Mouse (Mus musculus): ENCODE data around the gene Vrk1.

- no peak for TF ChIP-seq CTCF (IDR thresholded peaks at IDR 0.05; ENCODE audit: borderline replicate concordance, control insufficient read depth, extremely low read depth, insufficient read depth, low read length, poor library complexity)
- no peak for TF ChIP-seq POLR2A (IDR thresholded peaks at IDR 0.05; ENCODE audit: control insufficient read depth, extremely low read depth, insufficient read depth, low read length, poor library complexity)
These were observed 36.2 kb downstream of the Vrk1 start for GRCm38 (mm10) chr12:106046143-106046795.

Data from thymus, adult 2 months (tissue).